Mouse (Mus musculus) ovary, adult 18-20 months (tissue): ENCODE data around the gene March5.
"Not testable (repeated sequence)": the region's sequence is repeated elsewhere in the genome, so short reads cannot be mapped to it uniquely, and the experiment has no call there.

Experiments
- DNase-seq: peaks from one replicate; pipeline ENCODE4 v3.0.0; 2022; ENCODE audit warnings: low spot score, mixed read lengths

The March5 gene

DNA sequence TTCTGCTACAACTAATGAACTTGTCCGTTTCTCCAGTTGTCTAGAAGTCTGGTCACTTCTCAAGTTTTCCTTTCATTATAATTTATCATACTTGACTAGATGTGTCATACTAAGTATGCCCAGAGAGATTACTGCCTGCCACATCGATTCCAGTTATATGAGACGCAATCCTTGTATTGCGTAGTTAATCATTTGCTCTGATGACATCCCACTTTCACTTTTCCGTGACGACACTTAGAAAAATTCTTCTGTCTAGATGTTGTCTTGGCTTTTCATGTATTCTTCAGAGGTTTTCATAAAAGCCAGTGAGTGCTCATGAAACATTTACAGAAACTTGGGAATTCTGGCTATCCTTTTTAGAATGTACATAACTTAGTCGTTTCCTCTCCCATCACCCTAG is 1.6 kb downstream of the March5 start:
- no peak for DNase-seq

DNA sequence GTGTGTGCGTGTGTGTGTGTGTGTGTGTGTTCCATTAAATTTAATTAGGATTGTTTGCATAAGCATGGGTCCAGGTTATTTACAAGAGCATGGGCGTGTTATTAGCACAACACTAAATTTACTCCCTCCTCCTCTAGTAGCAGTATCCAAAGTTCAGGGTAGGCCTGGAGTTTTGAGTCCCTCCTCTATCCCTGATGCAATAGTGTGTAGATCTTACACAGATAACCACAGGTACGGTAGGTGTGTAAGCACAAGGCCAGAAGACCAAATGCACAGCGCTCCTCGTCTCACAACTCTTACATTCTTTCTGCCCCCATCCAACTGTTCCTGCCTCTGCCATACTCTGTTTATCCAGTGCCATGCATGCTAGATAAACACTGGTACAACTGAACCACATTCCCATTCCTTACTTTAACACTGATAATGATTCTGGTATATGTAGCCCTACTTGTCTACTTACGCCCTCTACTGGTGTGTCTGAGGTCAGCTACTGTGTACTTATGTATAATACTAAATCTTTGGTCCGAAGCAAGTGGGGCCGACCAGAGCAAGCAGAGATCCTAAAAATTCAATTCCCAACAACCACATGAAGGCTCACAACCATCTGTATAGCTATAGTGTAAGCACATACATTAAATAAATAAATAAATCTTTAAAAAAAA is 2.3 kb downstream of the March5 start:
- no peak for DNase-seq

DNA sequence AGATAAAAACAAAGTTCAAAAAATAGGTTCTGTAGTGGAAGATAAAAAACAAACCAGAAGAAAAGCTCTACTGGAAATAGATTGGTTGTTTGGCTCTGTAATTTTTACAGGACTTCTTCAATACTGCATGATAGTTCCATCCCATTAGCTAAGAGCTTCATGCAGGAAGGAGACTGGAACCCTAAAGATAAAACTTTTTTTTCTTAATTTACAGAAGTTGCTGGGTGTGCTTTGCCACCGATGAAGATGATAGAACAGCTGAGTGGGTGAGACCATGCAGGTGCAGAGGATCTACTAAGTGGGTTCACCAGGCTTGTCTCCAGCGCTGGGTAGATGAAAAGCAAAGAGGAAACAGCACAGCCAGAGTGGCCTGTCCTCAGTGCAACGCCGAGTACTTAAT is 3.1 kb downstream of the March5 start:
- DNase-seq: no peak

DNA sequence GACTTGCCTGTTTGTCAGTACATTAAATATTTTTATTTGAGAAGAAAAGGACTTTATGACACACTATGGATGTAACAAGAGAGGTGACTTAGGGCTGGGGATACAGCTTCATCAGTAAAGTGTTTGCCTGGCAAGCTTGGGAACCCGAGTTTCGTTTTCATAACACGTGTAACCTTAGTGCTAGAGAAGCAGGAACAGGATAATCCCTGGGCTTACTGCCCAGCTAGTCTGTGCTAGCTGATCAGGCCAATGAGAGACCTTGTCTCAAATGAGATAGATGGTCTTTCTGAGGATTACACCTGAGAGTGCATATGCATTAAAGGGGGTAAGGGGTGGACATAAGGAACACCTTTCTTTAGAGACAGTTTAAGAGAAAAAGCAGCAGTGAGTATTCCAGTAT is 4.1 kb downstream of the March5 start:
- DNase-seq: no peak

DNA sequence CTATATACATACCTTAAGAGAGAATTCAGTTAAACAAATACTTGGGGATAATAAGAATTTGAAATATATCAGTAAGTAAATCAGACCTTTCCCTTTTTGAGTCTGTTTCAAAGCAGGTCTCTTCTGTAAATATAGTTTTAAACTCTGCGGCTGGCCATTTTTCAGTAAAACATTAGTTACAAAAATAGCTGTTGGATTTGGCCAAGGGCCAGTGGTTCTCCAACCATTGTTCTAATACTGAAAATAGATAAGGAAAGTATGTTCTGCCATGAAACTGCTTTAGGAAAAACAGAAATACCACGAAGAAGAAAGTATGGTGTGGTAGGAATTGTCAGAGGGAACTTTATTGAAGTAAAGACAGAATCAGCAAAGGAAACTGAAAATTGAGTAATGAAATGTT is 7.4 kb downstream of the March5 start:
- DNase-seq: no peak

DNA sequence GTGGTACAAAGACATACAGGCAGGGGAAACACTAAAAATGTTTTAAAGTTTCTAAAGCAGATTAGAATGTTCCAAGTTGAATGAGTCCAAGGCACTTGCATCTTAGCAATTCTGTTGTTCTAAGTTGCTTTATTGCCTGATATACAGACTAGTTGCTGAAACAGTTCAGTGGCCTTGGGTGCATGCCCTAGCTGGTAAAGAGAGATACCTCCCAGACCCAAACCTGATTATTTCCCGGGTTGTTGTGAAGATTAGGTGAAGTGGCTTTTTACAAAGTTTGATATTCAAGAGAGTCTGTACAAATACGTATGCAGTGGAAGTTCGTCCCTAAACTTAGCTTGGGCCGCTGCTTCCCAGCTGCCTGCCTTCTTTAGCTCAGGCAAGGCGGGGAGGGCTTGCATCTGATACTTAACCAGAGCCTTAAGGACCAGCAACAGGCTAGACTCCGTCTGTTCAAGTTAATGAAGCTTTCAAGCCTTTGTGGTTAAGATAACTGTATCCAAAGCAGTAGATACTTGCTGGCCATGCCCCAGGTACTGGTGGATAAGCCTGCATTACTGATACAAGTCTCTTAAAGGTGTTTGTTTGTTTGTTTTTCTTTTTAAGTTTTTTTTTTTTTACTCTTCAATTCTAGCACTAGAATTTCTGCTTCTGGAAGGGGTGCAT is 18.0 kb downstream of the March5 start:
- DNase-seq: no peak

DNA sequence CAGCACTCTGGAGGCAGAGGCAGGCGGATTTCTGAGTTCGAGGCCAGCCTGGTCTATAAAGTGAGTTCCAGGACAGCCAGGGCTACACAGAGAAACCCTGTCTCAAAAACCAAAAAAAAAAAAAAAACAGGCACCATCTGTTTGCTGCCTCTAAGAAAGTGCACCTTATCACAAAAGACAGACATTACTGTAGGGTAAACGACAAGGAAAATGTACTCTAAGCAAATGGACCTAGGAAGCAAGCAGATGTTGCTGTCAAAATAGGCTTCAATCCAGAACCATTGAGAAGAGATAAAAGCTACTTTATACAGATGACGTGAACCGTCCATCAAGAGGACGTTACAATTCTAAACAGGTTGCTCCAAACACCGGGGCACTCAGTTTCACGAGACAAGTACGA is 25.3 kb downstream of the March5 start:
- DNase-seq: not testable (repeated sequence)

DNA sequence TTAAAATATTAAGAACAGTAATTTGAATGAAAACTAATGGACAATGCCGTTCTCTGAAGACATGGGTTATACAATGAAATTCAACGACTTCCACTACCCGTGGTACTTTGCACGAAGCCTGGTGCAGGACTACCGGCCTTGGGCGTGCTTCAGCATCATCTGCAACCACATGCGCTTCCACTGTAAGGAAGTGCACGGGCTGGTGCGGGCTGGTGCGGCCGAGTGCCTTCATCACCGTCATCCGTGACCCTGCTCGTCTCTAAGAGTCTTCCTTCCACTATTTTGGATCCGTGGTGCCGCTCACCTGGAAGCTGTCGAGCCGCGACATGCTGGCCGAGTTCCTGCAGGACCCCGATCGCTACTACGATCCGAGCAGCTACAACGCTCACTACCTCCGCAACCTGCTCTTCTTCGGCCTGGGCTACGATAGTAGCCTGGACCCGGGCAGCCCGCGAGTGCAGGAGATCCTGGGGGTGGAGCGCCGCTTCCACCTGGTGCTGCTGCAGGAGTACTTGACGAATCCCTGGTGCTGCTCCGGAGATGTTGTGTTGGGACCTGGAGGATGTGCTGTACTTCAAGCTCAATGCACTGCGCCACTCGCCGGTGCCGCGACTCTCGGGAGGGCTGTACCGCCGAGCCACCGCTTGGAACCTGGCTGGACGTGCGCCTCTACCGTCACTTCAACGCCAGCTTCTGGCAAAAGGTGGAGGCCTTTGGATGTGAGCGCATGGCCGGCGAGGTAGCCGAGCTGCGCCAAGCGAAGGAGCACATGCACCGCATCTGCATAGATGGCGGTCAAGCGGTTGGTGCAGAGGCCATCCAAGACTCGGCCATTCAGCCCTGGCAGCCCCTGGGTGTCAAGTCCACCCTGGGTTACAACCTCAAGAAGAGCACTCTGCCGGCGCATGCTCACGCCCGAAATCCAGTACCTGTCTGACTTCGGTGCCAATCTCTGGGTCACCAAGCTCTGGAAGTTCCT is 26.5 kb downstream of the March5 start:
- DNase-seq: no peak

DNA sequence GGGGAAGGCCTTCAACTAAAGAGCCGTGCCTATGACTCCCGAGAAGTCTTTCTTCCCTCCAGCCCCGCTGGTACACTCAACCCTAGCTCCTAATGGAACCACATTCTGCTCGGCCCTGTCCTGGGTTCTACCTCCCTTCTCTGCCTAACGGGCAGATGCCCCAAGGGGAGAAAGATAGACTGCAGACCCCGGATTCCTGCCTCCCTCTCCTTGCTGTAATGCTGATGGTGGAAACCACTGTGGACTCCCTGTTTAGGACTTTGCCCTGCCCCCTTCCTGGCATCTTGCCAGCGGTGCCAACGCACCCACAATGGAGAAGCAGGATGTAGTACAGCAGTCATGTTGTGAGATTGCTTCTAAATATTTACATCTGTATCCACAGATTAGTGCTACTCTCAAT is 28.5 kb downstream of the March5 start:
- DNase-seq: no peak

DNA sequence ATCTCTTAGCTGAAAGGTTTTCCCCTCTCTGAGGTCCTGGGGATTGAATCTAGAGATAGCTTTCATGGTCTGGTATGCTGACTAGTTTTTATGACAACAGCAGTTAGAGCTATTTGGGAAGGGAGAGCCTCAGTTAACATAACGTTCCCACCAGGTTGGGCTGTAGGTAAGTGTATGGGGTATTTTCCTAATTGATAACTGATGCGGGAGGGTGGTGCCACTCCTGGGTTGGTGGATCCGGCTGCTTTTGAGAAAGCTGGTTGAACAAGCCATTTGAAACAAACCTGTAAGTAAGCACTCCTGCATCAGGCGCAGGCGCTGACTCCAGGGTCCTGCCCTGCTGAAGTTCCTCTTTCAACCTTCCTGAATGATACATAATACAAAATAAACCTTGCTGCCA is 30.0 kb downstream of the March5 start:
- DNase-seq: no peak

DNA sequence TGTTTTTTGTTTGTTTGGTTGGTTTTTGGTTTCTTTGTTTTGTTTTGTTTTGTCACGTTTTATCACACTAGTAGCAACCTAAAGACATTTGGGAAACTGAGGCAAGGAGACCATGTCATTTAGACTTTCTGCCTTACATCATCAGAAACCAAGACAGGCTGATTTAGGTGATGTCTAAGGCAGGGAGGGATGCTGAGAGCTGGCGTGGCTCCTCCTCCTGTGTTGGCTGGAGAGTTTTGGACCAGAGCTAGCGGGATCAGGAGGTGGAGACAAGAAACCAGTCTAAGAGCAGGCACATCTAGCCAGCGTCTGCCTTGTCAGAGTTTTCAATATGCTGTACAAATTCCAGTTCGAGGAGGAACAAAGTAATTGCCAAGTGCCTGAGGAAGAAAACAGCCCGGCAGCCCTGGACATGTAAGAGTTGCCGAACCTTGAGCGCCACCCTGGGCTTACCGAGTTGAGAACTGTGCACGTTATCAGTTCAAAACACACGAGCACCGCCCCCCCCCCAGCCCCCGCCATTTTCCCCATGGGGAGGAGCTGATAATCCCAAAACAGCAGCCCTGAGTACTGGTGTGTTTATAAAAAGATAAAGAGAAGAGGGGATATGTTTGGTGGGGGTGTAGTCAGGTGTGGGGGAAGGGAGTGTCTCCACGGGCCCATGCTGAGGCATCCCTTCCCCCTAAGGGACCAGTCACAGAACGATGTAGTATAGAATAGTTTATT is 30.5 kb downstream of the March5 start:
- DNase-seq: no peak

DNA sequence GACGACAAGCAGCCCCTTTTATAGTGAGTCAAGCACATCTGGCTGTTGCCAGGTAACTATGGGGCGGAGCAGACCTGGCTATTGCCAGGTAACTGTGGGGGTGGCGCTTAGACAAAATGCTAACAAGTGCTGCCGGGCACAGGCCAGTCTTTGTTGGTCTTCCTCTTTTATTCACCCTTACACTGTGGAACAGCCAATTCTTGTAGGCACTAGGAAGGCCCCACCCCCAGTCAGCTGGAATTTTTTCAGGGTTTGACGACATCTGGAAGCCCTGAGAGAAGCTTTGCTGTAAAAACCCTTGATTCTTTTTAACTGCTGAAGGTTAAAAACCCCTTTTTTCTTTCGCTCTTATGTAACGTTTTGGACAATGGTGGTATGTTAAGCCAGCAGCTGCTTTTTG is 31.3 kb downstream of the March5 start:
- no peak for DNase-seq

DNA sequence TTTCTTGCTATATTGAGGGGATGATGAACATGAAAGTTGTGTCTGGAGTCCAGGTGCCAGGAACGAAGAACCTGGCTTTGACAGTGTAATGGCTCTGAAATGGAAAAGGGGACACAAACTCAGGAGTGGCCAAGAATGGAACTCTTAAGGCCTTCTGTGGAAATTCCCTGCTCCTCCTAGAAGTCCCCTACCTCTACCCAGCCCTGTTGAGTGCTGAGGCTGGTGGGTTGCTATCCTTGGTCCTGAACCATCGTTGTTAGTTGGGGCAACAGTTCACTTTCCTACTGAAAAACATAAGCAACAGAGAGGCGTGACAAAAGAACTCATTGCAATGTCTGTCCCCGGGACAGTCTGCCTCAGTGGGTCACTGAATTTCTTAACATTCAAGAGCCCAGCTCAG is 31.8 kb downstream of the March5 start:
- no peak for DNase-seq

DNA sequence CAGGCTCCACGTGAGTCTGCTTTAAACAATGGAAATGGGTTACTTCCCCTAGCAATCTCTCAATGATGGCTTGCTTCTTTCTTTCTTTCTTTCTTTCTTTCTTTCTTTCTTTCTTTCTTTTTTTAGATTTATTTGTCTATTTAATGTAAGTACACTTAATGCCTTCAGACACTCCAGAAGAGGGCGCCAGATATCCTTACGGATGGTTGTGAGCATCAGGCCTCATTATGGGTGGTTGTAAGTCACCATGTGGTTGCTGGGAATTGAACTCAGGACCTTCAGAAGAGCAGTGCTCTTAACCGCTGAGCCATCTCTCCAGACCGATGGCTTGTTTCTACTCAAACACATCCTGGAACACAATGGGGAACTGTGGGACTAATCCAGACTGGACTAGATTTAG is 33.9 kb downstream of the March5 start:
- DNase-seq: no peak

DNA sequence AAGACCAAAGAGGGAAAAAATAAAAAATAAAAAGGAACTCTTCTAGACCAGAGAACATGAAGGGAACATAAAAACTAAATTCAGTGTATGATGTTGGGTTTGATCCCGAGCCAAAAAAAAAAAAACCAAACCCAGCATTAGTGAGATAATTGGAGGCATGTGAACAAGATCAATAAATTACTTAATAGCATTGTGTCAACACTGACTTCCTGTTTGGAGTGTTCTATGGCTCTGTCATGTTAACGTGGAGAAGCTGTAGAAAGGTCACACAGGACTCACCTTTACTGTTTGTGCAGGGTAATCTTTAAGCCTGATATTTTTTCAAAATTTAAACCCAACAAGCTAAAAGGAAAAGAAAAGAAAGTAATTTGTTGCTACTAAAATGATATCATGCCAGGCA is 35.4 kb downstream of the March5 start:
- DNase-seq: no peak

DNA sequence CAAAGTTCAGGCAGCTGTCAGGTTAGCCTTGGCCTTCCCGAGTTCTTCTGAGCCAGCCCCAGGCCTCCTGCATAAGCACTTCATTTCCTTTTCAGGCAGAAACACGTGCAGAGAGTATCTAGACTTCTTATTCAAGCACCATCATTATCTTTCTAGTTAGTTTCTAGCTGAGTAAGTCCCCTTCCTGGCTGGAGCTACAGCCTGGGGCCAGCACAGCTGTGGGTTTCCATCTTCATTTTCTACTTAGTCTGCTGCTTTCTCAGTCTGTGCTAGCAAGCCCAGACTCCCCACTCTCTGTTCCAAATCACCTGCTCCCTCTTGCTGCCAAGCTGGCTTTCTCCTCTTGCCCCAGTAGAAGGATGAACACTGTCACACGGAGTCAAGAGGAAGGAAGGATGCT is 39.5 kb downstream of the March5 start:
- no peak for DNase-seq

DNA sequence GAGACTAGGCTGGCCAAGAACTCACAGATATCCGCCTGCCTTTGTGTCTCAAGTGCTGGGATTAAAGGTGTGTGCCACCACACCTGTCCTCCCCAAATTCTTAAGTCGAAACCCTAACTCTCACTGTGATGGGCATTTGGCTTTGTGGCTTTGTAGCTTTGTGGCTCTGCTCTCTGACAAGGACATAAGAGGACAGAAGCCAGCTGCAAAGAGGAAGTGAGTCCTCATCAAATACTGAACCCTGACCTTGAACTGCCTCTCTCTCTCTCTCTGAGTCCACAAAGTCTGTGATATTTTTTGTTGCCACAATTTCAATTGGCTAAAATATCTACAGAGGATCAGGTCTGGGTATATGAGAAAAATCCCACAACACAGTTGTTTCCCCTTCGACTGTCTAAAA is 40.9 kb downstream of the March5 start:
- no peak for DNase-seq

DNA sequence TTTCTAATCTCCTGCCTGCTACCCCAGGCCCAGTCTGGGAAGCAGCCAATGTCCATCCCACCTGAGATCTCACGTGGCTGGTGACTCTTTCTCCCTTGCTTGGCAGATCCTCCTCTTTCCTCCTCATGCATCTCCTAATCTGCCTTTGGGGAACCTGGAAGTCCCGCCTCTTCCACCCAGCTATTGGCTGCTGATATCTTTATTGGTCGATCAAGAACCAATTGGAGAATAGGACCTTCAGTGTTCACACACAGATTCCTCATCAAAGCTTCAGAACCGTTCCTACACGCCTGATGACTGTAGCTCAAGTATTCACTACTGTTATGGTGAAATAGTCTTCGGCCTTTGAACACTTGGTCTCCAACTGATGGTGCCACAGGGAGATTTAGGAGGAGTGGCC is 44.8 kb downstream of the March5 start:
- no peak for DNase-seq

DNA sequence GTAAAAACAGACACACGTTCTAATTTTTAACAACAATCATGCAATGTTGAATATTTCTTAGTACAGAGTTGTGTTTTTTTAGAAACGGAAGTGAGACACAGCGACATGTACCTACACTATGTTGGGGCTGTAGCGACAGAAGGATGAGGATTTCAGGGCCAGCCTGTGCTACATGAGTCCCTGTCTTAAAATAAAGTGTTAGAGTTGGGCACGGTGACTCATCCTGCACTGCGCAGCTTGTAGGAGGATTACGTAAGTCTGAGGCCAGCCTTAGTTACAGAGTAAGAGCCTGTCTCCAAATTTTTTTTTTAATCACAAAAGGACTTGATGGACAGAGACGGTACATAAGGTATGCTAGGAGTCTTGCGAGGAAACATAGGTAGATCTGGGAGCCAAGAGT is 48.0 kb downstream of the March5 start:
- no peak for DNase-seq

DNA sequence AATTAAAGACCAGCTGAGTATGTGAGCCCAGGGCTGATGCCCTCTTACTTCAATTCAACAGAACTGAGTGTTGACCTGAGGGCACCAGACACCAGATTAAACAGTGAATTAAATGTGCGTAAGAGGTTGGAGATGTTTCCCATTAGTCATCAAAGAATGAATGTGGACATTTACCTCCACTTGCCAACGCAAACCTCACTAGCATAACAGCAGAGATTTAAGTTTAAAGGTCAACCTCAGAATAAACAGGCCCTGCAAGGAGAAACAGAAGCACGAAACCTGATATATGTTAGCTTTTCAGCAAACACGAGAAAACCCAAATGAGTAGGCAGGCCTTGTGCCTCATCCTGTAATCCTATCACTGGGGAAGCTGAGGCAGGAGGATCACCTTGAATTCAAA is 55.0 kb downstream of the March5 start:
- no peak for DNase-seq

DNA sequence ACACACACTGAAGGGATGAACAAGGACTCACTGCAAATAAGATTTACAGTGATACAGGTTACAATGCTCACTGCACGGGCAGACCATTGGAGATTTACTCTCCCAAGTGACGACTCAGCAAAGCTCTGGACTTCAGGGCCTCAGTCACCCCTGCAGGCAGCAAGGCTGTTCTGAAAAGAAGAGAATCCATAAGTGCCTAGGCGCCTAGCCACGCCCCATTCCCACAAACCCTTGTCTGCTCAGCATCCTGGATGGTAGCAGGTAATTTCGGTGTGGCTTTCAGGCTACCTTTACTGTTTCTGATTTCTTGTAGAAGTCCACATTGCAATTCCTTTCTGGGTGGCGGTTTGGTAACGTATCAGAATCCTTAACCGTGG is 56.2 kb downstream of the March5 start:
- no peak for DNase-seq
